Mouse (Mus musculus) MEL (cell line): ENCODE results near the gene Palm.

Source experiments
- BHLHE40 ChIP-seq: IDR thresholded peaks from 2 replicates; pipeline ENCODE4 v1.6.1; 2012; ENCODE audit warnings: low read depth, mild to moderate bottlenecking, inconsistent platforms, low read length, improper control_type of control experiment, borderline replicate concordance
- CHD2 ChIP-seq: IDR thresholded peaks from 2 replicates; pipeline ENCODE4 v1.6.1; 2011; ENCODE audit warnings: low read length, improper control_type of control experiment
- CTCF ChIP-seq, 3 experiments: IDR thresholded peaks in 2 of 3; conservative IDR thresholded peaks in 1 of 3; 2 replicates each; pipeline ENCODE4 v1.5.1; 2011 to 2012; ENCODE audit warnings: low read length in 3 of 3, low read depth in 2 of 3, mild to moderate bottlenecking in 2 of 3, improper control_type of control experiment in 1 of 3, inconsistent platforms in 1 of 3, mixed read lengths in 1 of 3, moderate library complexity in 1 of 3; ENCODE audit not compliant: control insufficient read depth in 1 of 3, insufficient read depth in 1 of 3, poor library complexity in 1 of 3, severe bottlenecking in 1 of 3
- MEF2A ChIP-seq: IDR thresholded peaks from 2 replicates; pipeline ENCODE4 v1.6.1; 2014; ENCODE audit warnings: low read depth, mild to moderate bottlenecking, inconsistent platforms, low read length, improper control_type of control experiment; ENCODE audit not compliant: poor library complexity, insufficient replicate concordance, severe bottlenecking; ENCODE audit errors: extremely low read depth
- NELFE ChIP-seq: IDR thresholded peaks from 2 replicates; pipeline ENCODE4 v1.6.1; 2011; ENCODE audit warnings: low read depth, low read length, improper control_type of control experiment
- POLR2A ChIP-seq, 2 experiments: IDR thresholded peaks; 2 replicates each; pipeline ENCODE4 v1.6.1; 2011 to 2012; ENCODE audit warnings: low read length in 2 of 2, mild to moderate bottlenecking in 2 of 2, control low read depth in 1 of 2, improper control_type of control experiment in 1 of 2, low read depth in 1 of 2, moderate library complexity in 1 of 2; ENCODE audit not compliant: control insufficient read depth in 1 of 2, insufficient read depth in 1 of 2, poor library complexity in 1 of 2
- TCF12 ChIP-seq: IDR thresholded peaks from 2 replicates; pipeline ENCODE4 v1.6.1; 2014; ENCODE audit warnings: low read depth, mild to moderate bottlenecking, inconsistent platforms, low read length, improper control_type of control experiment, moderate library complexity

DNA sequence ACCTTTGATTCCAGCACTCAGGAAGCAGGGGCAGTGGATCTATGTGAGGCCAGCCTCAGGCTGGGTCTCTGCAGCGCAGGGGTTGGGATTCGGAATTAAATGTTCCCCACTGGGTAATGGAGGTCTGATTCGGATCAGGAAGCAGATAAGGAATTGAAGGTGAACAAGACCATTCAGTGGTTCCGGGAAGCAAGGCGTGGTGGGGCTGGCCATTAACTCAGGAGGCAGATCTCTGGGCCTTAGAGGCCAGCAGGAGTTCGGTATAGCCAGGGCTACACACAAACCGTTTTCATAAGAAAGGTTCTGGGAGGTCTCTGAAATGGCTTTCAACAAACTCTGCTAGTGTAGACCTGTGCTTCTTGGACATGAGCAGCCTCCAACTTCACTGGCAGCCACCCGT lies 59.5 kb downstream of the Palm start:
- TF ChIP-seq CHD2 (no peak), POLR2A (IDR thresholded peaks at IDR 0.05; ENCODE audit: control insufficient read depth in 1 of 2, insufficient read depth in 1 of 2, low read depth in 1 of 2, low read length in 2 of 2, poor library complexity in 1 of 2) (no peak), CTCF (IDR thresholded peaks at IDR 0.05 in 2 of 3, conservative IDR thresholded peaks at IDR 0.05 in 1 of 3; ENCODE audit: control insufficient read depth in 1 of 3, insufficient read depth in 1 of 3, low read depth in 2 of 3, low read length in 3 of 3, poor library complexity in 1 of 3, severe bottlenecking in 1 of 3) (no peak), BHLHE40 (no peak), MEF2A (no peak), NELFE (no peak), TCF12 (no peak)
